Mouse (Mus musculus): ENCODE data around the gene Rere. TPM values are rescaled to one million over a fixed set of nuclear protein-coding genes. Genes with fewer than 3 reads are reported as not detected.
A peak's percentile ranks its signal among the peaks of the same experiment; 100 is the strongest.

Rere gene
- polyA plus RNA-seq, 1 experiment from 2014 or later, result 22.2 TPM

GRCm38 (mm10) chr4:150651390-150652277 is 370.2 kb downstream of the Rere start, which contains the start of gene Slc45a1:
Gene Slc45a1, minus strand, starts transcription at chr4:150652174.
- Histone ChIP-seq H3K9ac (ENCODE audit: low read depth, low read length) (peak within 1 kb of the TSS; percentile 20; the same call in 1 of the 2 replicates), H3K4me3 (ENCODE audit: low read length) (no peak within 1 kb of the TSS; the same call in 1 of the 2 replicates), H3K27ac (ENCODE audit: low read length) (no peak within 1 kb of the TSS), H3K27me3 (replicated peaks; ENCODE audit: control insufficient read depth, insufficient read depth, low read length) (peaks cover 12% of the 10 kb centered on the region), H3K9me3 (ENCODE audit: control insufficient read depth, low read length) (peaks cover 2% of the 10 kb centered on the region; the same call in 1 of the 2 replicates), H3K36me3 (ENCODE audit: control insufficient read depth, insufficient read depth, low read length) (no peaks in the 10 kb centered on the region), H3K4me2 (ENCODE audit: low read depth, low read length) (no peak within 1 kb of the TSS; the same call in 1 of the 2 replicates), H3K4me1 (ENCODE audit: control insufficient read depth, insufficient read depth, low read length) (0 out of 2 replicates have a peak, but pooled peaks cover 7% of the 10 kb centered on the region)
- no peak for ATAC-seq
- 8% methylated on average over 41 of the region's 41 CpGs for WGBS

- H3K9me3 ChIP-seq (ENCODE audit: control insufficient read depth, low read length), result peaks cover 2% of the 10 kb centered on the region; the same call in 1 of the 2 replicates
- ATAC-seq, result no peak
- H3K36me3 ChIP-seq (ENCODE audit: control insufficient read depth, insufficient read depth, low read length), result no peaks in the 10 kb centered on the region
- peaks cover 12% of the 10 kb centered on the region for H3K27me3 ChIP-seq (replicated peaks; ENCODE audit: control insufficient read depth, insufficient read depth, low read length)
- 26% methylated on average over 10 of the region's 11 CpGs for WGBS
- H3K4me3 ChIP-seq (ENCODE audit: low read length), result no peak overlapping the region
- H3K27ac ChIP-seq (ENCODE audit: low read length), result no peak overlapping the region
- H3K9ac ChIP-seq (ENCODE audit: low read depth, low read length), result no peak overlapping the region
- 0 out of 2 replicates have a peak, but pooled peaks cover 7% of the 10 kb centered on the region for H3K4me1 ChIP-seq (ENCODE audit: control insufficient read depth, insufficient read depth, low read length)
- no peak overlapping the region for H3K4me2 ChIP-seq (ENCODE audit: low read depth, low read length)
Observed at GRCm38 (mm10) chr4:150653072-150653599, 371.7 kb downstream of the Rere start.

- peak overlapping the region; percentile 15; the same call in 1 of the 2 replicates for H3K4me2 ChIP-seq (ENCODE audit: low read depth, low read length)
- peak; percentile 78 for ATAC-seq
- peaks cover 12% of the 10 kb centered on the region for H3K27me3 ChIP-seq (replicated peaks; ENCODE audit: control insufficient read depth, insufficient read depth, low read length)
- H3K9ac ChIP-seq (ENCODE audit: low read depth, low read length), result peak overlapping the region; percentile 1; the same call in 1 of the 2 replicates
- no peaks in the 10 kb centered on the region; the same call in 1 of the 2 replicates for H3K9me3 ChIP-seq (ENCODE audit: control insufficient read depth, low read length)
- no peak overlapping the region for H3K4me3 ChIP-seq (ENCODE audit: low read length)
- H3K36me3 ChIP-seq (ENCODE audit: control insufficient read depth, insufficient read depth, low read length), result no peaks in the 10 kb centered on the region
- 0 out of 2 replicates have a peak, but pooled peaks cover 7% of the 10 kb centered on the region for H3K4me1 ChIP-seq (ENCODE audit: control insufficient read depth, insufficient read depth, low read length)
- WGBS, result 3% methylated on average over 17 of the region's 17 CpGs
- no peak overlapping the region for H3K27ac ChIP-seq (ENCODE audit: low read length)
Observed at GRCm38 (mm10) chr4:150655989-150656388, 374.5 kb downstream of the Rere start.

DNA sequence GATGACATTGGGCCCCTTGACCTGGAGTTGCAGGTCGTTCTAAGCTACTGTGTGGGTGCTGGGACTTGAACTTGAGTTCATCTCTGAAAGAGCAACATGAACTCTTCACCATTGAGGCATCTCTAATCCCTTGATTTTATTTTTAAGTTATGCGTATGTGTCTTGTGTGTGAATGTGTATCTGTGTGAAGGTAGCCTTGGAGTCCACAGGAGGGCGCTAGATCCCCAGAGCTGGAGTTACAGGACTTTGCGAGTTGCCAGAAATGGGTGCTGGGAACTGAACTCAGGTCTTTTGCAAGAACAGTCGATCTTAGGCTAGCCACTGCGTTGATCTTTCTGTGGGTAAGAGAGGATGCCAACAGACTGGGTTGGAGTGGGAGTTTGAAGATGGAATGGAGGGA is 375.1 kb downstream of the Rere start:
- Histone ChIP-seq H3K9me3 (ENCODE audit: control insufficient read depth, low read length) (no peaks in the 10 kb centered on the region; the same call in 1 of the 2 replicates), H3K4me1 (ENCODE audit: control insufficient read depth, insufficient read depth, low read length) (0 out of 2 replicates have a peak, but pooled peaks cover 10% of the 10 kb centered on the region), H3K4me2 (ENCODE audit: low read depth, low read length) (no peak overlapping the region), H3K27ac (ENCODE audit: low read length) (no peak overlapping the region), H3K36me3 (ENCODE audit: control insufficient read depth, insufficient read depth, low read length) (no peaks in the 10 kb centered on the region), H3K27me3 (replicated peaks; ENCODE audit: control insufficient read depth, insufficient read depth, low read length) (peaks cover 9% of the 10 kb centered on the region), H3K9ac (ENCODE audit: low read depth, low read length) (no peak overlapping the region), H3K4me3 (ENCODE audit: low read length) (no peak overlapping the region)
- no peak for ATAC-seq
- WGBS, result 83% methylated on average over 6 of the region's 6 CpGs

- Histone ChIP-seq H3K4me3 (ENCODE audit: low read length) (no peak overlapping the region), H3K27me3 (replicated peaks; ENCODE audit: control insufficient read depth, insufficient read depth, low read length) (no peaks in the 10 kb centered on the region), H3K9me3 (ENCODE audit: control insufficient read depth, low read length) (no peaks in the 10 kb centered on the region; the same call in 1 of the 2 replicates), H3K4me1 (ENCODE audit: control insufficient read depth, insufficient read depth, low read length) (peaks cover 13% of the 10 kb centered on the region; the same call in 1 of the 2 replicates), H3K4me2 (ENCODE audit: low read depth, low read length) (no peak overlapping the region), H3K36me3 (ENCODE audit: control insufficient read depth, insufficient read depth, low read length) (no peaks in the 10 kb centered on the region), H3K27ac (ENCODE audit: low read length) (no peak overlapping the region), H3K9ac (ENCODE audit: low read depth, low read length) (no peak overlapping the region)
- ATAC-seq, result no peak
- 73% methylated on average over 9 of the region's 9 CpGs for WGBS
Observed at GRCm38 (mm10) chr4:150659926-150660610, 378.6 kb downstream of the Rere start.

- WGBS, result 17% methylated on average over 13 of the region's 13 CpGs
- no peak for ATAC-seq
Observed at GRCm38 (mm10) chr4:150661886-150662285, 380.4 kb downstream of the Rere start.

GRCm38 (mm10) chr4:150663192-150663591 is 381.7 kb downstream of the Rere start:
- no peak for ATAC-seq
- 59% methylated on average over 12 of the region's 12 CpGs for WGBS
- no peak overlapping the region for H3K4me2 ChIP-seq (ENCODE audit: low read depth, low read length)
- no peaks in the 10 kb centered on the region for H3K36me3 ChIP-seq (ENCODE audit: control insufficient read depth, insufficient read depth, low read length)
- H3K9me3 ChIP-seq (ENCODE audit: control insufficient read depth, low read length), result no peaks in the 10 kb centered on the region
- H3K9ac ChIP-seq (ENCODE audit: low read depth, low read length), result no peak overlapping the region
- H3K4me3 ChIP-seq (ENCODE audit: low read length), result no peak overlapping the region
- H3K27me3 ChIP-seq (replicated peaks; ENCODE audit: control insufficient read depth, insufficient read depth, low read length), result no peaks in the 10 kb centered on the region
- no peak overlapping the region for H3K27ac ChIP-seq (ENCODE audit: low read length)
- peaks cover 10% of the 10 kb centered on the region; the same call in 1 of the 2 replicates for H3K4me1 ChIP-seq (ENCODE audit: control insufficient read depth, insufficient read depth, low read length)

More at GRCm38 (mm10) chr4:150661886-150662285, 380.4 kb downstream of the Rere start:
- no peaks in the 10 kb centered on the region for H3K27me3 ChIP-seq (replicated peaks; ENCODE audit: control insufficient read depth, insufficient read depth, low read length)
- H3K27ac ChIP-seq (ENCODE audit: low read length), result no peak overlapping the region
- no peaks in the 10 kb centered on the region; the same call in 1 of the 2 replicates for H3K9me3 ChIP-seq (ENCODE audit: control insufficient read depth, low read length)
- peak overlapping the region; percentile 37 for H3K4me2 ChIP-seq (ENCODE audit: low read depth, low read length)
- no peaks in the 10 kb centered on the region for H3K36me3 ChIP-seq (ENCODE audit: control insufficient read depth, insufficient read depth, low read length)
- H3K4me1 ChIP-seq (ENCODE audit: control insufficient read depth, insufficient read depth, low read length), result peaks cover 10% of the 10 kb centered on the region; the same call in 1 of the 2 replicates
- peak overlapping the region; percentile 22; the same call in 1 of the 2 replicates for H3K4me3 ChIP-seq (ENCODE audit: low read length)
- peak overlapping the region; percentile 42; the same call in 1 of the 2 replicates for H3K9ac ChIP-seq (ENCODE audit: low read depth, low read length)

GRCm38 (mm10) chr4:150664726-150665125 is 383.3 kb downstream of the Rere start:
- no peak overlapping the region for H3K27ac ChIP-seq (ENCODE audit: low read length)
- ATAC-seq, result no peak
- no peak overlapping the region for H3K4me2 ChIP-seq (ENCODE audit: low read depth, low read length)
- H3K36me3 ChIP-seq (ENCODE audit: control insufficient read depth, insufficient read depth, low read length), result no peaks in the 10 kb centered on the region
- H3K4me1 ChIP-seq (ENCODE audit: control insufficient read depth, insufficient read depth, low read length), result peaks cover 10% of the 10 kb centered on the region; the same call in 1 of the 2 replicates
- H3K4me3 ChIP-seq (ENCODE audit: low read length), result no peak overlapping the region
- no peak overlapping the region for H3K9ac ChIP-seq (ENCODE audit: low read depth, low read length)
- H3K27me3 ChIP-seq (replicated peaks; ENCODE audit: control insufficient read depth, insufficient read depth, low read length), result no peaks in the 10 kb centered on the region
- WGBS, result 90% methylated on average over 7 of the region's 7 CpGs
- H3K9me3 ChIP-seq (ENCODE audit: control insufficient read depth, low read length), result no peaks in the 10 kb centered on the region

All from intestine, embryonic 16.5 days (tissue).